Mouse (Mus musculus) kidney, postnatal 0 days (tissue): ENCODE data around the gene C2. TPM values are rescaled to one million over a fixed set of nuclear protein-coding genes. Genes with fewer than 3 reads are reported as not detected.

Source experiments
- ATAC-seq: fragments of 200-750 bp; cut with Nextera tagmentation; replicated peaks from 2 replicates; pipeline ENCODE4 v1.8.0; 2017; ENCODE audit warnings: low read depth, moderate number of reproducible peaks, moderate TSS enrichment, moderate library complexity; ENCODE audit not compliant: low FRiP score
- DNase-seq: peaks from one replicate; pipeline ENCODE4 v3.0.0-alpha.2; 2016; ENCODE audit warnings: low spot score
- H3K27ac ChIP-seq: fragments of 300-500 bp; sonication (generic); 2 replicates; pipeline ENCODE4 v1.5.1; 2014; ENCODE audit warnings: mild to moderate bottlenecking
- H3K27me3 ChIP-seq: fragments of 300-500 bp; sonication (generic); 2 replicates; pipeline ENCODE4 v1.6.1; 2014; ENCODE audit warnings: low read length, mixed read lengths; ENCODE audit not compliant: insufficient read depth
- H3K36me3 ChIP-seq: fragments of 300-500 bp; sonication (generic); 2 replicates; pipeline ENCODE4 v1.6.1; 2014; ENCODE audit warnings: low read length, mixed read lengths; ENCODE audit not compliant: insufficient read depth
- H3K4me1 ChIP-seq: fragments of 300-500 bp; sonication (generic); replicated peaks from 2 replicates; pipeline ENCODE4 v1.6.1; 2014; ENCODE audit warnings: antibody characterized with exemption, low read length, mixed read lengths; ENCODE audit not compliant: insufficient read depth
- H3K4me2 ChIP-seq: fragments of 300-500 bp; sonication (generic); 2 replicates; pipeline ENCODE4 v1.6.1; 2014; ENCODE audit warnings: mild to moderate bottlenecking, low read length, moderate library complexity, mixed read lengths
- H3K4me3 ChIP-seq: fragments of 300-500 bp; sonication (generic); replicated peaks from 2 replicates; pipeline ENCODE4 v1.5.1; 2014; ENCODE audit warnings: low read depth, low read length
- H3K9ac ChIP-seq: fragments of 300-500 bp; sonication (generic); 2 replicates; pipeline ENCODE4 v1.6.1; 2014; ENCODE audit warnings: low read depth, low read length
- H3K9me3 ChIP-seq: fragments of 300-500 bp; sonication (generic); replicated peaks from 2 replicates; pipeline ENCODE4 v1.6.1; 2016; ENCODE audit warnings: low read length, inconsistent platforms, mixed read lengths
- CTCF ChIP-seq: IDR thresholded peaks from 2 replicates; pipeline ENCODE4 v1.5.1; 2016; ENCODE audit warnings: antibody characterized with exemption, low read depth, mild to moderate bottlenecking, moderate library complexity
- WGBS: fragments of 180-500 bp; shearing (Covaris S2); extraction: QIAGEN DNeasy Blood & Tissue Kit; methylation state at CpG from one replicate; pipeline ENCODE4 v1.1.7; 2014; 5-methylcytosine and 5-hydroxymethylcytosine counted together
- polyA plus RNA-seq: library from polyadenylated mRNA; unstranded; fragments of >200 nt; fragmentation: Nextera tagmentation; extraction: Ambion mirVana; gene quantifications from 2 replicates; pipeline ENCODE4 v1.2.1, GENCODE M21; 2015

The C2 gene
- polyA plus RNA-seq, 1 experiment from 2014 or later = 7.4 TPM

DNA sequence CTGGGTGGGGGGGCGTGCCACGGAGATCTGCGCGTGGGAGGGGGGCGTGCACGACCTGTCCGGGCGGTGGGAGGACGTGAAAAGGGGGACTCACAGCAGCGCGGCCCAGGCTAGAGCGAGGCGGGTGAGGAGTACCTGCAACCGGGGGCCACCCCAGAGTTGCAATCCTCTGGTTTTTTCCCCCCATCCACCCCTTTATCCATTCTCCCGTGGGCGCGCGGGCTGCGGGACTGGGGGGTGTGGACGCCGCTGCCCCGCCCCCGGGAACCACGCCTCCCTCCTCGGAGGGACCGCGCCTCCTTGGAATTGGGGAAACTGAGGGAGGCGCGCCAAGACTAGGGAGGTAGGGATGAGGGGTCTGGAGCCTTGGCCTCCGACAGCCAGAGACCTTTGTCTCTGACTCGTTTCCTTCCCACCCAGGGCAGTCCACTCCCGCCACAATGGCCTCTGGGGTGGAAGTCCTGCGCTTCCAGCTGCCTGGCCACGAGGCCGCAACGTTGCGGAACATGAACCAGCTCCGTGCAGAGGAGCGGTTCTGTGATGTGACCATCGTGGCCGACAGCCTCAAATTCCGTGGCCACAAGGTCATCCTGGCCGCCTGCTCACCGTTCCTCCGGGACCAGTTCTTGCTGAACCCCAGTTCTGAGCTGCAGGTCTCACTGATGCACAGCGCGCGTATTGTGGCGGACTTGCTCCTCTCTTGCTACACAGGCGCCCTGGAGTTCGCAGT, 3.1 kb downstream of the C2 start:
- Histone ChIP-seq H3K4me1 (peaks cover 14% of the 10 kb centered on the region), H3K4me3 (peak overlapping the region; percentile 88), H3K27me3 (no peaks in the 10 kb centered on the region), H3K9me3 (no peaks in the 10 kb centered on the region), H3K9ac (peak overlapping the region; percentile 84), H3K36me3 (0 out of 2 replicates have a peak, but pooled peaks cover 5% of the 10 kb centered on the region), H3K27ac (peak overlapping the region; percentile 93), H3K4me2 (peak overlapping the region; percentile 99)
- DNase-seq (peak; percentile 54), ATAC-seq (peak; percentile 12)
- 6% methylated on average over 46 of the region's 51 CpGs for WGBS
- TF ChIP-seq CTCF = no peak

DNA sequence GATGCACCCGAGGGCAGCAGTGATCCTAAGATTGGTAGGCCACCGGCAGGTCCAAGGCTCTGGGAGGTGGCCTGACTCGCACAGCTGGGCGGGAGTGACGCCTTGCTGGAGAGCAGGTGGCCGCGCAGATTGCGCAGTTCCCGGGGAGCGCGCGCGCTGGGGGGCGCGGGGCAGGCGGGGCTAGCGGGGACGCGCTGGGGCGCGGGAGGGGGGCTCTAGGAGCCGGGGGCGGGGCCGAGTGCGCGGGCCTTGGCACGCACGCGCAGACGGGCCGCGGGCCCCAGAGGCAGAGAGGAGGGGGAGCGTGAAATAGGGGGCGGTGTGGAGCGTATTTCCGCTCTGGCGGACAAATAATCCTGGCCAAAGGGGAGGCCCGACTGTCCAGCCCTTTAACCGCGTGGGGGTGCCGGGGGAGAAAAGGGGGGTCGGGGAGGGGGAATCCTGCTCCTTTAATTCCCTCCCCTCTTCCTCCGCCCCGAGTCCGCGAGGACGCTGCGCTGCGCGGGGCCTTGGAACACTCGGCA, 3.9 kb downstream of the C2 start:
- under 1% methylated on average over 34 of the region's 51 CpGs for WGBS
- peak overlapping the region; percentile 84 for H3K9ac ChIP-seq
- H3K4me1 ChIP-seq = peaks cover 14% of the 10 kb centered on the region
- no peaks in the 10 kb centered on the region for H3K27me3 ChIP-seq
- no peaks in the 10 kb centered on the region for H3K9me3 ChIP-seq
- H3K4me2 ChIP-seq = peak overlapping the region; percentile 99
- ATAC-seq = peak; percentile 87
- peak; percentile 97 for DNase-seq
- H3K27ac ChIP-seq = peak overlapping the region; percentile 93
- H3K4me3 ChIP-seq = peak overlapping the region; percentile 88
- TF ChIP-seq CTCF = peak; percentile 34; the same call in 1 of the 2 replicates
- 0 out of 2 replicates have a peak, but pooled peaks cover 5% of the 10 kb centered on the region for H3K36me3 ChIP-seq

DNA sequence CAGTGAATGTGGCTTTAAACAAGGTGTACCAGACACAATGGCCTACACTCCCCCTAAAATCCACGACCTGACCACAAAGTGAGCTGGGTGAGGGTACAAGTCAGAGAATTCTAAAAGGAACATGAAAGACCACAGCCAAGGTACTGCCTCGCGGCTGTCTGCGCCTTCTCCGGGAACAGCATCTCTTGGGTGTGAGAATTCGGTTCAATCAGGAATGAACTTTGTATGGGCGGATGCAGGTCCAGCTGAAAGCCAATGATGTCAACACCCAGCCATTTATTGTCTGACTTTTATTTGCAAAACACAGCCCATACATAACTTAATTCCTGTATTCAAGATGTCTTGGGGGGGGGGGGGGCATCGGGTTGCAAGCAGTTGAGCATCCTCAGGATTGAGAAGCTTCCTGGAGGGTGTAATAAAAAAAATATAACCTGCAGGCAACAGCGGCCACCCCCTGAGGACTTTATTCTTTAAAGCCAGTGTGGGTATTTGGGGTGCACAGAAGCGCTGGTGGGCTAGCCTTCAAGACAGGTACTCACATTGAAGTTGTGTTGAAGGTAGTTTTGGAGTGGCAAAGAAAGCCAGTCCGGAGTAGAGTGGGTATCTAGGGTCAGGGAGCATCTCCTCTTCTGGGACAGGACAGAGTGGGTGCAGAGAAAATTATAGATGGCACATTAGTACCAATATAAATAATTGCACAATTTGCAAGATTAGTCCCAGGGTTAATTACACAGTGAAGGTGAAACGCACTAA, 4.8 kb downstream of the C2 start:
- Histone ChIP-seq H3K36me3 (0 out of 2 replicates have a peak, but pooled peaks cover 5% of the 10 kb centered on the region), H3K9ac (peak overlapping the region; percentile 84; the same call in 1 of the 2 replicates), H3K4me2 (peak overlapping the region; percentile 99), H3K27ac (peak overlapping the region; percentile 93), H3K27me3 (no peaks in the 10 kb centered on the region), H3K4me1 (peaks cover 14% of the 10 kb centered on the region), H3K9me3 (no peaks in the 10 kb centered on the region), H3K4me3 (peak overlapping the region; percentile 88)
- WGBS = 75% methylated on average over 12 of the region's 12 CpGs
- no peak for ATAC-seq
- DNase-seq = no peak
- no peak for TF ChIP-seq CTCF

- H3K4me3 ChIP-seq = no peak overlapping the region
- H3K27me3 ChIP-seq = no peaks in the 10 kb centered on the region
- 94% methylated on average over 2 of the region's 2 CpGs for WGBS
- TF ChIP-seq CTCF = peak; percentile 21; the same call in 1 of the 2 replicates
- H3K9me3 ChIP-seq = no peaks in the 10 kb centered on the region
- peaks cover 9% of the 10 kb centered on the region; the same call in 1 of the 2 replicates for H3K4me1 ChIP-seq
- H3K9ac ChIP-seq = no peak overlapping the region
- no peak for DNase-seq
- 0 out of 2 replicates have a peak, but pooled peaks cover 3% of the 10 kb centered on the region for H3K36me3 ChIP-seq
- no peak for ATAC-seq
- no peak overlapping the region for H3K4me2 ChIP-seq
- no peak overlapping the region for H3K27ac ChIP-seq
These were observed 6.7 kb downstream of the C2 start for GRCm38 (mm10) chr17:34891377-34891776.

- TF ChIP-seq CTCF = no peak
- H3K4me2 ChIP-seq = no peak overlapping the region
- ATAC-seq = no peak
- H3K36me3 ChIP-seq = no peaks in the 10 kb centered on the region
- H3K4me3 ChIP-seq = no peak overlapping the region
- H3K27me3 ChIP-seq = no peaks in the 10 kb centered on the region
- no peaks in the 10 kb centered on the region for H3K9me3 ChIP-seq
- DNase-seq = no peak
- H3K9ac ChIP-seq = no peak overlapping the region
- WGBS = 78% methylated on average over 12 of the region's 12 CpGs
- H3K27ac ChIP-seq = no peak overlapping the region
- peaks cover 6% of the 10 kb centered on the region; the same call in 1 of the 2 replicates for H3K4me1 ChIP-seq
These were observed 7.9 kb downstream of the C2 start for GRCm38 (mm10) chr17:34890074-34890743.

DNA sequence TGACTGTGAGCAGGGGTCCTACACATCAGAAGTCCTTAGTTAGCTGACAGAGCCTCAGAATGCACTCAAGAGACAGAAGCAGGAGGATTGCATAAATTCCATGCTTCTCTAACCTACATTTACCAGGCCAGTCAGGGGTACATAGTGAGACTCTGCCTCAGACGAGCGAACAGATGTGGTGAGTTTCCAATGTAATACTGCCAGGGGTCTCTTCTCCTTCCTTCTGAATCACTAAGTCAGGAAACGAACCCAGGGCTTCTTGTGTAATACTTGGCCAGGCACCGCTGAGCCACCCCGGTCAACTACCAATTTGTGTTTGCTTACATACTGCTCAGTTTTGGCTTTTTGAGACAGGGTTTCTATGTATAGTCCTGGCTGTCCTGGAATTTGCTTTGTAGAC, 10.1 kb downstream of the C2 start:
- no peaks in the 10 kb centered on the region for H3K9me3 ChIP-seq
- no peaks in the 10 kb centered on the region for H3K36me3 ChIP-seq
- 79% methylated on average over 5 of the region's 5 CpGs for WGBS
- no peak overlapping the region for H3K4me3 ChIP-seq
- H3K27me3 ChIP-seq = no peaks in the 10 kb centered on the region
- no peaks in the 10 kb centered on the region for H3K4me1 ChIP-seq
- ATAC-seq = no peak
- H3K9ac ChIP-seq = no peak overlapping the region
- DNase-seq = no peak
- no peak for TF ChIP-seq CTCF
- H3K4me2 ChIP-seq = no peak overlapping the region
- no peak overlapping the region for H3K27ac ChIP-seq
